Mouse (Mus musculus) ES-Bruce4 (cell line): ENCODE results near the gene Disp2. TPM values are rescaled to one million over a fixed set of nuclear protein-coding genes. Genes with fewer than 3 reads are reported as not detected.

ENCODE experiments used
- H3K27ac ChIP-seq: 2 replicates; pipeline ENCODE4 v1.5.1; 2012; ENCODE audit warnings: low read length, inconsistent platforms; ENCODE audit not compliant: insufficient read depth
- H3K27me3 ChIP-seq: 2 replicates; pipeline ENCODE4 v1.6.1; 2012; ENCODE audit warnings: mild to moderate bottlenecking, low read length, inconsistent platforms; ENCODE audit not compliant: control insufficient read depth, poor library complexity, insufficient read depth, severe bottlenecking
- H3K36me3 ChIP-seq: 2 replicates; pipeline ENCODE4 v1.6.1; 2012; ENCODE audit warnings: inconsistent platforms, mild to moderate bottlenecking, low read length, moderate library complexity; ENCODE audit not compliant: control insufficient read depth, poor library complexity, insufficient read depth, severe bottlenecking
- H3K4me1 ChIP-seq: one replicate; pipeline ENCODE4 v1.8.1; 2011; ENCODE audit warnings: low read length; ENCODE audit not compliant: control insufficient read depth, insufficient read depth
- H3K4me3 ChIP-seq: 2 replicates; pipeline ENCODE4 v1.5.1; 2011; ENCODE audit warnings: low read depth, mild to moderate bottlenecking, low read length
- H3K9ac ChIP-seq: 2 replicates; pipeline ENCODE4 v1.6.1; 2012; ENCODE audit warnings: low read depth, mild to moderate bottlenecking, inconsistent platforms; ENCODE audit not compliant: poor library complexity, severe bottlenecking
- H3K9me3 ChIP-seq: replicated peaks from 2 replicates; pipeline ENCODE4 v1.6.1; 2012; ENCODE audit warnings: mild to moderate bottlenecking, low read length, inconsistent platforms; ENCODE audit not compliant: control insufficient read depth, poor library complexity, insufficient read depth, severe bottlenecking
- CTCF ChIP-seq: IDR thresholded peaks from one replicate; pipeline ENCODE4 v1.8.1; 2011; ENCODE audit warnings: low read depth, low read length
- EP300 ChIP-seq: IDR thresholded peaks from 2 replicates; pipeline ENCODE4 v1.6.1; 2011; ENCODE audit warnings: low read depth, low read length; ENCODE audit not compliant: insufficient read depth
- POLR2A ChIP-seq: IDR thresholded peaks from one replicate; pipeline ENCODE4 v1.8.1; 2011; ENCODE audit warnings: low read length; ENCODE audit not compliant: insufficient read depth
- polyA plus RNA-seq: library from polyadenylated mRNA; stranded (reverse); fragments of >200 nt; gene quantifications from 2 replicates; pipeline ENCODE4 v1.2.4, GENCODE M21; 2011; ENCODE audit warnings: low read depth; ENCODE audit not compliant: missing spikeins, insufficient read depth, insufficient read length

Disp2 gene
- polyA plus RNA-seq, 1 experiment = not detected

- no peak for TF ChIP-seq POLR2A
- no peak for TF ChIP-seq EP300
- TF ChIP-seq CTCF = no peak
- Histone ChIP-seq H3K9me3 (no peaks in the 10 kb centered on the region), H3K4me1 (no peaks in the 10 kb centered on the region), H3K27ac (no peak within 1 kb of the TSS), H3K9ac (no peak within 1 kb of the TSS), H3K27me3 (no peaks in the 10 kb centered on the region), H3K4me3 (no peak within 1 kb of the TSS), H3K36me3 (no peaks in the 10 kb centered on the region)
Measured at GRCm38 (mm10) chr2:118772158-118772874, 7.2 kb upstream of the Disp2 start, which contains the start of gene Phgr1. Gene Phgr1 (plus strand): TSS chr2:118772769.

GRCm38 (mm10) chr2:118774536-118774935 is 5.0 kb upstream of the Disp2 start:
- Histone ChIP-seq H3K27me3 (no peaks in the 10 kb centered on the region), H3K9me3 (no peaks in the 10 kb centered on the region), H3K9ac (no peak overlapping the region), H3K4me1 (peaks cover 2% of the 10 kb centered on the region), H3K4me3 (no peak overlapping the region), H3K27ac (no peak overlapping the region), H3K36me3 (no peaks in the 10 kb centered on the region)
- TF ChIP-seq CTCF (no peak), EP300 (no peak), POLR2A (no peak)

- no peaks in the 10 kb centered on the region for H3K9me3 ChIP-seq
- TF ChIP-seq EP300 (no peak), POLR2A (no peak), CTCF (no peak)
- H3K36me3 ChIP-seq = no peaks in the 10 kb centered on the region
- H3K27me3 ChIP-seq = no peaks in the 10 kb centered on the region
- H3K9ac ChIP-seq = no peak overlapping the region
- no peak overlapping the region for H3K4me3 ChIP-seq
- H3K27ac ChIP-seq = no peak overlapping the region
- peaks cover 2% of the 10 kb centered on the region for H3K4me1 ChIP-seq
Measured at GRCm38 (mm10) chr2:118775396-118775795, 4.1 kb upstream of the Disp2 start.

DNA sequence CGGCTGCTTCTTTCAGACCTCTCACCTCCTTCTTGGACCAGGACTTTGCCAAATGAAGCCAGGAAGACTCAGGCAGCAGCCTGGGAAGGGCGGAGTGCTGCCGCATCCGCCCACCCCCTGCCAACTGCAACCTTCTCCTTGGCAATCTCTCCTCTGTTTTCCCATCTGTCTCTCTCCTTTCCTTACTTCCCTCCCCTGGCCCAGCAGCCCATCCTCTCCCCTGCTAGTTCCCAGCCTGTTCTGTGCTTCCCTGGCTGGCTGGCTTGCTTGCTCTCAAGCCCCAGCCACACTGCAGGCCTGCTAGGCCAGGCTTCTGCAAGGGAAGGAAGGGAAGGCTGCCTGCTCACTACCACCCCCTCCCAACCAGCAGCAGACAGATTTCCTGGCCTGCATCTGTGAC is 3.7 kb upstream of the Disp2 start:
- Histone ChIP-seq H3K27me3 (no peaks in the 10 kb centered on the region), H3K9ac (no peak overlapping the region), H3K4me3 (no peak overlapping the region), H3K27ac (no peak overlapping the region), H3K9me3 (no peaks in the 10 kb centered on the region), H3K36me3 (no peaks in the 10 kb centered on the region), H3K4me1 (peaks cover 2% of the 10 kb centered on the region)
- TF ChIP-seq CTCF (no peak), EP300 (no peak), POLR2A (no peak)

DNA sequence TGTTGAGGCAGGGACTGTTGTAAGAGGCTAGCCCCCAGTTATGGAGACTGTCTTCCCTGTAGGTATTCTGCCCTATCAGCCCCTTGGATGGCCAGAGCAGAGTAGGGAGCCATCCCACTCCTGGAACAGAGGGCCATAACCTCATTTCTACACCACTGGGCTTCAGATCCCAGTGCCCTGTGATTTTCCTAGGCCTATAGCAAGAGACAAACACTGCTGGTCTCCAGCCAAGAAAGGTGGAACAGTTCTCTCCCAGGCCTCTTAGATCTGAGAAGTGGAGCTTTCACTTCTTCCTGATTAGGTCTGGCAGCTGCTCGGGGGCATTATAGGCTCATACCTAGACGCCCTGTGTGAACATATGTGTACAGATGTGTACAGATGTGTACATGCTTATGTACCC is 3.2 kb upstream of the Disp2 start:
- Histone ChIP-seq H3K4me3 (no peak overlapping the region), H3K27me3 (no peaks in the 10 kb centered on the region), H3K4me1 (peaks cover 2% of the 10 kb centered on the region), H3K27ac (no peak overlapping the region), H3K9ac (no peak overlapping the region), H3K9me3 (no peaks in the 10 kb centered on the region), H3K36me3 (no peaks in the 10 kb centered on the region)
- TF ChIP-seq EP300 (no peak), POLR2A (no peak), CTCF (no peak)

DNA sequence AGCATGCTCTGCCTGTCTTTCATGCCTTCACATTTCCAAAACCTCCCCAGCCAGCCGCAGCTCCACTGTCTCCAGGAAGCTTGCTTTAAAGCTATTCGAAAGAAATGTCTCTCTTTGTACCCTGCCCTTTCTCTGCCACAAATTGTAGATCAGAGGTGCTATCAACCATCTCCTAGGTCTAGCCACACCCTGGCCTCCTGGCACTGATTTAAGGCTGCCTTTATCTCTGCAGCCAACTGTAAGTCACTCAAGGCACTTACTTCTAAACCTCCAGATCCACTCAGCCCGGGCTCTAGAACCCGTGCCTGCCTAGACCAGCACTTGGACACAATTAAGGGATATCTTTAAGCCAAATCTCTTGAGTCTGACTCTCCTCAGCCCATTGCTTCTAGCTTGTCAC is 1.1 kb upstream of the Disp2 start:
- H3K9me3 ChIP-seq = no peaks in the 10 kb centered on the region
- TF ChIP-seq CTCF = no peak
- TF ChIP-seq EP300 = no peak
- TF ChIP-seq POLR2A = no peak
- no peak overlapping the region for H3K9ac ChIP-seq
- H3K36me3 ChIP-seq = no peaks in the 10 kb centered on the region
- no peaks in the 10 kb centered on the region for H3K27me3 ChIP-seq
- no peak overlapping the region for H3K4me3 ChIP-seq
- no peak overlapping the region for H3K27ac ChIP-seq
- peaks cover 2% of the 10 kb centered on the region for H3K4me1 ChIP-seq
